ENCODE assay signal across 8 mouse cellular contexts in the genomic region with DNA sequence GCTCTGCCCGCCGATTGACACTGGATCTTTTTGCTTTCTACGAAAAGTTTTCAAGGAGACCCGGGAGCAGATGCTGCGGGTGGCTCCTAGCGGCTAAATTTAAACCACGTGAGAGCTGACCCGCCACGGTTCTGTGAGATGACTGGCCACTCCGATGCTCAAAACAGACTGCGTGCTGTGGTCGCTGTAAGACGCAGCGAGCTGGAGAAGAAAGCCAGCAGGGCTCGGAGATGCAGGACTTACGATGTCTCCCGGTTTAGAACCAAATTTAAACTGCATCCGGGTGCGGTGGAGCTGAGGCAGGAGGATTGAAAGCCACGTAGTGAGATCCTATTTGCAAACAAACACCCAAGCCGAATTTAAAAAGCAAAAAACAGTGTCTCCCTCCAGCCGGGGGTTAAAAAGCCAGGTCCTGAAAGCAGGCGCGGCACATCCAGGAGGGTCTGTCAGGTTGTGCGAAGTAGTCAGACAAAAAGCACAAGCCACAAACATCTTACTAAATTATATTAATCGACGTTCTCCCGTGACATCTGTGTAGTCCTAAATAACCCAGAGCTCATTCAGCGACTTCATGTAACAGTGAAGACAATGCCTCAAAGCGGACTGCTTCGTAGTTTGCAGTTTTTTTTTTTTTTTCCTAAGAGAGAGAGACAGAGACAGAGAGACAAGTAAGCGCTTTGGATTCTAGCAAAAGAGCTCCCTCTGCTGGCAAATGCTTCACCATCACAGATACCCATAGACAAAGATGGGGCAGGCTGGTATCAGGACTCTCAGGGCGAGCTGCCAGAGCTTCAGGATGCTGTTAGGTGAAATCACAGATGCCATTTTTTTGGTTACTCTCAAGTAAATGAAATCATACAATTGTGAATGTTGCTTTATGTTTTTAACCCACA.
DNase-seq lines count a peak whose midpoint lies in the region; ATAC-seq and TF ChIP-seq lines count a peak whose summit lies in the region.

No protein-coding gene starts in this region.

- peak; percentile 19; the same call in 1 of the 2 replicates for ATAC-seq in embryonic facial prominence, embryonic 15.5 days (ENCODE audit: insufficient number of reproducible peaks, low FRiP score, low TSS enrichment, low read depth)
- ATAC-seq in limb, embryonic 13.5 days (ENCODE audit: low FRiP score, low read depth) = peak; percentile 25
- ATAC-seq in midbrain, embryonic 15.5 days (replicated peaks) = peak; percentile 57

- TF ChIP-seq POLR2A in bone marrow macrophage, adult 2 months (IDR thresholded peaks at IDR 0.05; ENCODE audit: borderline replicate concordance, low read depth, low read length) = no peak

- H3K27ac ChIP-seq in bone marrow macrophage, adult 2 months (ENCODE audit: insufficient read depth, low read depth, low read length) = peak overlapping the region; percentile 52
- peak overlapping the region; percentile 92 for H3K27ac ChIP-seq in embryonic facial prominence, embryonic 15.5 days (replicated peaks)
- H3K27ac ChIP-seq in limb, embryonic 13.5 days = peak overlapping the region; percentile 79
- peak overlapping the region; percentile 79 for H3K27ac ChIP-seq in midbrain, embryonic 15.5 days

- peak overlapping the region; percentile 92 for H3K4me2 ChIP-seq in embryonic facial prominence, embryonic 15.5 days (replicated peaks)
- peak overlapping the region; percentile 87 for H3K4me2 ChIP-seq in limb, embryonic 13.5 days (replicated peaks)
- peak overlapping the region; percentile 79 for H3K4me2 ChIP-seq in midbrain, embryonic 15.5 days

- no peaks in the 10 kb centered on the region for H3K36me3 ChIP-seq in embryonic facial prominence, embryonic 15.5 days
- no peaks in the 10 kb centered on the region for H3K36me3 ChIP-seq in limb, embryonic 13.5 days
- no peaks in the 10 kb centered on the region for H3K36me3 ChIP-seq in midbrain, embryonic 15.5 days (replicated peaks)

- DNase-seq in B cell, adult 2 months = peak; percentile 85 to 89
- DNase-seq in heart, adult 9 months (ENCODE audit: low spot score in 2 of 2) = peak; percentile 84 to 89
- DNase-seq in kidney, adult 9 months = peak; percentile 95
- peak; percentile 50 to 70 for DNase-seq in spleen, adult 18-20 months

- H3K9me3 ChIP-seq in embryonic facial prominence, embryonic 15.5 days (replicated peaks) = no peaks in the 10 kb centered on the region
- H3K9me3 ChIP-seq in limb, embryonic 13.5 days = no peaks in the 10 kb centered on the region
- H3K9me3 ChIP-seq in midbrain, embryonic 15.5 days = no peaks in the 10 kb centered on the region

- peaks cover 3% of the 10 kb centered on the region; the same call in 1 of the 2 replicates for H3K4me1 ChIP-seq in bone marrow macrophage, adult 2 months (ENCODE audit: control insufficient read depth, insufficient read depth, low read length)
- H3K4me1 ChIP-seq in embryonic facial prominence, embryonic 15.5 days = peaks cover 4% of the 10 kb centered on the region; the same call in 1 of the 2 replicates
- no peaks in the 10 kb centered on the region; the same call in 1 of the 2 replicates for H3K4me1 ChIP-seq in limb, embryonic 13.5 days
- H3K4me1 ChIP-seq in midbrain, embryonic 15.5 days = peaks cover 5% of the 10 kb centered on the region

- TF ChIP-seq CTCF in bone marrow macrophage, adult 2 months (IDR thresholded peaks at IDR 0.05; ENCODE audit: low read depth, low read length) = peak; percentile 17; the same call in 1 of the 2 replicates

- WGBS in embryonic facial prominence, embryonic 15.5 days = under 1% methylated on average over 33 of the region's 33 CpGs
- WGBS in limb, embryonic 13.5 days = under 1% methylated on average over 33 of the region's 33 CpGs
- under 1% methylated on average over 33 of the region's 33 CpGs for WGBS in midbrain, embryonic 15.5 days

- peak overlapping the region; percentile 35 for H3K9ac ChIP-seq in embryonic facial prominence, embryonic 15.5 days
- peak overlapping the region; percentile 68 for H3K9ac ChIP-seq in limb, embryonic 13.5 days
- peak overlapping the region; percentile 25 for H3K9ac ChIP-seq in midbrain, embryonic 15.5 days

- peak overlapping the region; percentile 62 for H3K4me3 ChIP-seq in bone marrow macrophage, adult 2 months (ENCODE audit: insufficient read depth, low read length)
- peak overlapping the region; percentile 55 for H3K4me3 ChIP-seq in embryonic facial prominence, embryonic 15.5 days (replicated peaks)
- peak overlapping the region; percentile 53 for H3K4me3 ChIP-seq in limb, embryonic 13.5 days
- H3K4me3 ChIP-seq in midbrain, embryonic 15.5 days = peak overlapping the region; percentile 55

- H3K27me3 ChIP-seq in embryonic facial prominence, embryonic 15.5 days = peaks cover 12% of the 10 kb centered on the region; the same call in 1 of the 2 replicates
- H3K27me3 ChIP-seq in limb, embryonic 13.5 days = peaks cover 17% of the 10 kb centered on the region
- peaks cover 3% of the 10 kb centered on the region; the same call in 1 of the 2 replicates for H3K27me3 ChIP-seq in midbrain, embryonic 15.5 days (replicated peaks)

Comparison
In these comparisons a context has a peak if more than half of its experiments do, and no peak if none do; other contexts are left out.
1. Peak in every context shown above with its lines: DNase-seq, ATAC-seq, H3K4me3 ChIP-seq and H3K27ac ChIP-seq.